Mouse (Mus musculus): ENCODE measurements around the gene Arap1.

- TF ChIP-seq CTCF (conservative IDR thresholded peaks at IDR 0.05; ENCODE audit: low read length) (no peak), POU5F1 (IDR thresholded peaks at IDR 0.05; ENCODE audit: borderline replicate concordance, low read length) (no peak), NANOG (IDR thresholded peaks at IDR 0.05; ENCODE audit: borderline replicate concordance, low read length) (no peak)
Measured at GRCm38 (mm10) chr7:101460608-101460957, 112.7 kb downstream of the Arap1 start.
